Mouse (Mus musculus) layer of hippocampus, postnatal 36 days (tissue): Measurements from ENCODE around the gene Tpgs1. TPM values are rescaled to one million over a fixed set of nuclear protein-coding genes. Genes with fewer than 3 reads are reported as not detected.
A peak's percentile ranks its signal among the peaks of the same experiment; 100 is the strongest.
"Not testable (repeated sequence)": the region's sequence is repeated elsewhere in the genome, so short reads cannot be mapped to it uniquely, and the experiment has no call there.

Experiments used
- DNase-seq, 2 experiments: peaks; one replicate each; pipeline ENCODE4 v3.0.0; 2022
- total RNA-seq, 2 experiments: library from RNA; stranded (reverse); gene quantifications; 2 replicates each; pipeline ENCODE4 v1.2.3; 2021

The Tpgs1 gene
- total RNA-seq, 2 experiments from 2014 or later: 64.6 to 68.3 TPM

DNA sequence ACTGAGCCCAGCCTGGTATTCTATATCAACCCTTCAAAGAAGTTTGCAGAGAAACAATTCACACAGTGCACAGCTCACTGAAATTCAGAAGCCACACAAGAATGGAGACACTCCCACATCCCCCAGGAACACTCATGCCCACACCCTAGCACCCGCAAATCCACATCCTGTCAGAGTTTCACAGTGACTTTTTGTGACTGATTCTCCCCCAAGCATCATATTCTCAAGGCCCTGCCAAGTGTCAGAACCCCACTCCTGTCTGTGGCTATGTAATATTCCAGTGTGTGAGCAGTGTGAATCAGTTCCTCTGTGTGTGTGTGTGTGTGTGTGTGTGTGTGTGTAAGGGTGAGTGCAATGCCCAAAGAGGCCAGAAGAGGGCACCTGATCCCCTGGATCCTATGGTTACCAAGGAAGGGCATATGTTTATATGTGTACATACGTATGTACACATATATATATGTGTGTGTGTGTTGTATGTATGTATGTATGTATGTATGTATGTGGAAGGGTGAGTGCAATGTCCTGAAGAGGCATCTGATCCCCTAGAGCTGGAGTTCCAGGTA, 22.9 kb downstream of the Tpgs1 start:
- no peak for DNase-seq

GRCm38 (mm10) chr10:79693580-79694378, 24.6 kb downstream of the Tpgs1 start:
- no peak for DNase-seq

GRCm38 (mm10) chr10:79694379-79694655, 25.1 kb downstream of the Tpgs1 start:
- DNase-seq: no peak

- peak in 1 of 2 experiments; percentile 67 for DNase-seq
Observed at GRCm38 (mm10) chr10:79695231-79696128, 26.3 kb downstream of the Tpgs1 start.

DNA sequence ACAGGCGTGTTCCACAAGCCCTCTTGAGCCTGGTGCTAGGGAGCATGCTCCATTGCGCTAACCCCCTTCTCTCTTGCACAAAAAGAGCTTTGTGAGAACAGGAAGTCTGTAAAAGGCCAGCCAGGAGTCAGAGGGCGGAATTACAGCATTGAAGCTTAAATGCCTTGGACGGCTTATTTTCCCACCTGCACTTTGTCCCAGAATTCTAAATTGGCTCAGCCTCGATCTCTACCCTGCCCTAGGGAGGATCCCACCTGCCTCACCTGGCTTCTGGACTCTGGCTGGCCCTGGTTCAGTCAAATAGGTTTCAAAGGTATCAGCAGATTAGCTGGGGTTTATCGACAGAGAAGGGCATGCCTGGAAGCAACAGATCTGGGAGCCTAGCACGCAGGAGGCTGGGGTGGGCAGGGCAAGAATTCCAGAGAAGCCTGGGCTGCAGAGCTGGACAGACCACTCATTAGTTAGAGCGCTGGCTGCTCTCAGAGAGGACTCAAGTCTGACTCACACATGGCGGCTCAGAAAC, 27.0 kb downstream of the Tpgs1 start:
- DNase-seq: no peak

DNA sequence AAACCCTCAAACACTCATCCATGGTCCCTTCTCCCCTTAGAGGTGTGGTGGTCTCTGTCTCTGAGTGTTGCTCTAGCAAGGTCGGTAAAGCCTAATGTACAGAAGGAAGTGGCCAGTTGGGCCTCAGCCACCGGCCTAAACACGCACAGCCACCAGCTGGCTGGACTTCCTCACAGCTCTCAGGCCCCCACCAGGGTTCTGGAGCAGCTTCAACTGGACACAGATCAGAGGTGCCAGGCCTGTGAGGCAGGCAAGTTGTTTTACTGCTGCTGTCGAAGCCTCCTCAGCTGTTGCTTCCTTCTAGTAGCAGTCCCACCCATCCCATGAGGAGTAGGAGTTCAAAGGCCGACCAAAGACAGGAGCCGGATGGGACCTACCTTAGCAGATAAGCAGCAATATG, 28.7 kb downstream of the Tpgs1 start:
- DNase-seq: no peak

DNA sequence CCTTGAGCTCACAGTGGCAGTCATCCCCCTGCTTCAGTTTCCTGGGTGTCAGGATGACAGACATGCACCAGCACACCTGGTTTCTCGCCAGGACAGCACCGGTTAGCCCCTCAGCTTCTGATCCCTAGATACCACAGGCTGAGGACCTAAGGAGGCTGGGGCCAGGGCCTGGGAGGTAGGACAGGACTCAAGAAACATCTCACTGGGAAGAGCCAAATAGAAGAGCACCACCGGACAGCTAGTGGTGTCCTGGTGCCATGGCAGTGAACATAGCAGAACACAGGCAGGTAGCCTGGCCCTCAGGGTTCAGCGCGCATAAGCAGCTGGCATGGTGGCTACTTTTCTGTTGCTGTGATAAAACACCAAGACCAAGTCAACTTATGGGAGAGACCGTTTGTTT, 29.3 kb downstream of the Tpgs1 start:
- no peak for DNase-seq

- no peak for DNase-seq
Observed at GRCm38 (mm10) chr10:79700676-79701075, 31.5 kb downstream of the Tpgs1 start.

DNA sequence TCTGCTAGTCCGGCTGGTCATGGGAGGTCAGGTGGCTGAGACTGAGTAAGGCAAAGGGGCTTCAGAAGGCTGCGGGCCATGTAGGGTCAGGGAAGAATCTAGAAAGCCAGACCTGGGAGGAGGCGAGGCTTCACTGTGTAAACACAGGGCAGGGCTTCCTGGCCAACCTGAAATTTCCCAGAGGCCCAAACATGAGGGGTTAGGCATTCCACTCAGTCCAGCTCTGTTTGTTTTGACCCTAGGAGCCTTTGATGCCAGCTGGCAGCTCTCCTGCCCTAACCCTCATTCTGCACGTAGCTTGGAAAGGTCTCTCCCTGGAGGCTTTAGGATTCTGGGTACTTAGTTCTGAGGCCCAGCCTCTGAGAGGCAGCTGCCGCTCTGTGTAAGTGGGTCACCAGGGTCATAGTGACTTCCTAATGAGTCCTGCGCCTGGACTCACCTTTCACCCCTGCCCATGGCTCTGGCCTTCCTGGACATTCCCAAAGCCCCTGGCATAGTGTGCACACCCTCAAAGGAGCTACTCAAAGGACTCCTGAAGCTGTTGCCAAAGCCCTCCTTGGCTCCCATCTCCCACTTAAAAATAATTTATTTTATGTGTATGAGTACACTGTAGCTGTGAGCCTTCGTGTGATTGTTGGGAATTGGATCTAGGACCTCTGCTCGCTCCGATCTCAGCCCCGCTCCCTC, 32.4 kb downstream of the Tpgs1 start:
- DNase-seq: no peak

DNA sequence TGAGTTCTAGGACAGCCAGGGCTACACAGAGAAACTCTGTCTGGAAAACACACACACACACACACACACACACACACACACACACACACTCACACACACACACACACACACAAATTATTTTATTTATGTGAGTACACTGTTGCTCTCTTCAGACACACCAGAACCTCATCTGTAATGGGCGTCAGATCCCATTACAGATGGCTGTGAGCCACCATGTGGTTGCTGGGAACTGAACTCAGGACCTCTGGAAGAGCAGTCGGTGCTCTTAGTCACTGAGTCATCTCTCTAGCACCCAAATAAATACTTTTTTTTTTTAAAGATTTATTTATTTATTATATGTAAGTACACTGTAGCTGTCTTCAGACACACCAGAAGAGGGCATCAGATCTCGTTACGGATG, 33.8 kb downstream of the Tpgs1 start:
- DNase-seq: not testable (repeated sequence)

- no peak for DNase-seq
Observed at GRCm38 (mm10) chr10:79703541-79703940, 34.4 kb downstream of the Tpgs1 start.

- peak; percentile 98 to 99 for DNase-seq
Observed at GRCm38 (mm10) chr10:79704065-79704969, 35.1 kb downstream of the Tpgs1 start, which contains the start of gene Bsg. TSS of gene Bsg (plus strand) at chr10:79704491.

GRCm38 (mm10) chr10:79704970-79705360, 35.8 kb downstream of the Tpgs1 start:
- DNase-seq: no peak

- no peak for DNase-seq
Observed at GRCm38 (mm10) chr10:79705951-79706350, 36.8 kb downstream of the Tpgs1 start.

- no peak for DNase-seq
Observed at GRCm38 (mm10) chr10:79706406-79707094, 37.4 kb downstream of the Tpgs1 start.

- DNase-seq: no peak
Observed at GRCm38 (mm10) chr10:79707162-79707561, 38.0 kb downstream of the Tpgs1 start.

- no peak for DNase-seq
Observed at GRCm38 (mm10) chr10:79707759-79708158, 38.6 kb downstream of the Tpgs1 start.

DNA sequence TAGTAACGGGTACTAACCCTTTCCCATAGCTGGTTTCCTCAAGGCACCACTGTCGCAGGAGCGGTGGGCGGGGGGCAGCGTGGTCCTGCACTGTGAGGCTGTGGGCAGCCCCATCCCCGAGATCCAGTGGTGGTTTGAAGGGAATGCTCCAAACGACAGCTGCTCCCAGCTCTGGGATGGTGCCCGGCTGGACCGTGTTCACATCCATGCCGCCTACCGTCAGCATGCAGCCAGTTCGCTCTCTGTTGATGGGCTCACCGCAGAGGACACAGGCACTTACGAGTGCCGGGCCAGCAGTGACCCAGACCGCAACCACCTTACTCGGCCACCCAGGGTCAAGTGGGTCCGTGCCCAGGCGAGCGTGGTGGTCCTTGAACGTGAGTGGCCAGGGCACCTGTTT, 39.5 kb downstream of the Tpgs1 start:
- no peak for DNase-seq

GRCm38 (mm10) chr10:79709307-79709706, 40.1 kb downstream of the Tpgs1 start:
- DNase-seq: no peak

- DNase-seq: no peak
Observed at GRCm38 (mm10) chr10:79712029-79712428, 42.9 kb downstream of the Tpgs1 start.
